Mouse (Mus musculus) stomach, postnatal 0 days (tissue): Measurements from ENCODE around the gene Prkg1. TPM values are rescaled to one million over a fixed set of nuclear protein-coding genes. Genes with fewer than 3 reads are reported as not detected.

Experiments used
- ATAC-seq: fragments of 200-750 bp; cut with Nextera tagmentation; 2 replicates; pipeline ENCODE4 v1.8.0; 2017; ENCODE audit not compliant: low FRiP score, low TSS enrichment
- DNase-seq: peaks from one replicate; pipeline ENCODE4 v3.0.0-alpha.2; 2016; ENCODE audit warnings: low spot score
- H3K27ac ChIP-seq: fragments of 300-500 bp; sonication (generic); replicated peaks from 2 replicates; pipeline ENCODE4 v1.5.1; 2014; ENCODE audit warnings: mild to moderate bottlenecking, control low read depth
- H3K27me3 ChIP-seq: fragments of 300-500 bp; sonication (generic); 2 replicates; pipeline ENCODE4 v1.6.1; 2014; ENCODE audit warnings: low read length; ENCODE audit not compliant: control insufficient read depth, insufficient read depth
- H3K36me3 ChIP-seq: fragments of 300-500 bp; sonication (generic); 2 replicates; pipeline ENCODE4 v1.6.1; 2014; ENCODE audit warnings: low read length, mixed read lengths; ENCODE audit not compliant: control insufficient read depth, insufficient read depth
- H3K4me1 ChIP-seq: fragments of 300-500 bp; sonication (generic); replicated peaks from 2 replicates; pipeline ENCODE4 v1.6.1; 2014; ENCODE audit warnings: antibody characterized with exemption; ENCODE audit not compliant: control insufficient read depth, insufficient read depth
- H3K4me2 ChIP-seq: fragments of 300-500 bp; sonication (generic); replicated peaks from 2 replicates; pipeline ENCODE4 v1.6.1; 2014; ENCODE audit warnings: low read depth, mild to moderate bottlenecking, control low read depth, moderate library complexity
- H3K4me3 ChIP-seq: fragments of 300-500 bp; sonication (generic); 2 replicates; pipeline ENCODE4 v1.5.1; 2014; ENCODE audit warnings: low read depth, low read length, control low read depth
- H3K9ac ChIP-seq: fragments of 300-500 bp; sonication (generic); 2 replicates; pipeline ENCODE4 v1.6.1; 2014; ENCODE audit warnings: mild to moderate bottlenecking, low read length, control low read depth, mixed read lengths
- H3K9me3 ChIP-seq: fragments of 300-500 bp; sonication (generic); 2 replicates; pipeline ENCODE4 v1.6.1; 2016; ENCODE audit warnings: low read length; ENCODE audit not compliant: control insufficient read depth
- CTCF ChIP-seq: IDR thresholded peaks from 2 replicates; pipeline ENCODE4 v1.5.1; 2016; ENCODE audit warnings: antibody characterized with exemption, low read depth, mild to moderate bottlenecking, moderate library complexity
- EP300 ChIP-seq: optimal IDR thresholded peaks from 2 replicates; pipeline ENCODE3; 2016; ENCODE audit warnings: antibody characterized with exemption
- WGBS: fragments of 180-500 bp; shearing (Covaris S2); extraction: QIAGEN DNeasy Blood & Tissue Kit; methylation state at CpG from one replicate; pipeline ENCODE4 v1.1.7; 2014; 5-methylcytosine and 5-hydroxymethylcytosine counted together
- polyA plus RNA-seq: library from polyadenylated mRNA; unstranded; fragments of >200 nt; fragmentation: Nextera tagmentation; extraction: Ambion mirVana; gene quantifications from 2 replicates; pipeline ENCODE4 v1.2.1, GENCODE M21; 2015

Prkg1 gene
- polyA plus RNA-seq, 1 experiment from 2014 or later = 6.4 TPM

- H3K27ac ChIP-seq = no peak overlapping the region
- no peak overlapping the region for H3K4me2 ChIP-seq
- H3K36me3 ChIP-seq = no peaks in the 10 kb centered on the region
- no peaks in the 10 kb centered on the region for H3K9me3 ChIP-seq
- no peak for ATAC-seq
- TF ChIP-seq EP300 (no peak), CTCF (no peak)
- no peaks in the 10 kb centered on the region for H3K4me1 ChIP-seq
- no peak for DNase-seq
- H3K27me3 ChIP-seq = no peaks in the 10 kb centered on the region
- 53% methylated on average over 4 of the region's 4 CpGs for WGBS
- no peak overlapping the region for H3K4me3 ChIP-seq
- no peak overlapping the region for H3K9ac ChIP-seq
Observed at GRCm38 (mm10) chr19:30861441-30861840, 903.4 kb downstream of the Prkg1 start.

DNA sequence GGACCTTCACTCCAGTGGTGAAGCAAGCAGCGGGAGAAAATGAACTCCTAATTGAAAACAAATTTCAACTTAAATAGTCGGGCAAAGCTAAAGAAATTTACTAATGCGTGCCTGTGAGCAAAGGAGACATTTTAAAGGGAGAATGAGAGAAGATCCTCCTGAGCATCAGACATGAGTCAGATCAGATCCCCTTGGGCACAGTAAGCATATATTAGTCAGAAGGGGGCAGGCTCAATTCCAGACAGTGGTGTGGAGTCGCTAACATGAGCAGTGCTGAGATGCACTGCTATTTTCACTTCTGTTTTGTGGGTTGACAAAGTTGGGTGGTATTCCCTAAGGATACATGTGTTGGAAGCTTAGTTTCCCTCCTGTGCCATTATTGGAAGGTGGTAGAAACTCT is 913.8 kb downstream of the Prkg1 start:
- Histone ChIP-seq H3K4me1 (no peaks in the 10 kb centered on the region), H3K27ac (no peak overlapping the region), H3K4me2 (no peak overlapping the region), H3K9me3 (no peaks in the 10 kb centered on the region), H3K4me3 (no peak overlapping the region), H3K36me3 (no peaks in the 10 kb centered on the region), H3K27me3 (no peaks in the 10 kb centered on the region), H3K9ac (no peak overlapping the region)
- TF ChIP-seq CTCF = no peak
- TF ChIP-seq EP300 = no peak
- ATAC-seq (no peak), DNase-seq (no peak)
- 78% methylated on average over 4 of the region's 4 CpGs for WGBS

DNA sequence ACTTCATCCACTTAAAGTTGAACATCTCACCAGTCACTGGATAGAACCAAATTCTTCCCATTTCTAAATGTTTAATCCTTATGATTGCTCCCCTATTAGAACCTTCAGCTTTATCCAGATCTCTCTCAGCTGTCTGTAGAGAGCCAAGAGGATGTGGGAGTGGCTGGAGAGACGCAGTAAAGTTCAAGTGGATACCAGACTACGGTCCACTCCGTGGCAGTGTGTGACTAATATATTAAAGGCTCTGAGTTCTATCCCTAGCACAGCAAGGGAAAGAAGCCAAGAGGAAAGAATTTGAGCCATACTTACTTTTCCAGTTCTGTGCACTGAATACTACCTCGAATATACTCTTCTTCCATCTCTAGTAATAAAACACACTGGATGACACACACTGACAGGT is 919.9 kb downstream of the Prkg1 start:
- DNase-seq = no peak
- TF ChIP-seq EP300 (no peak), CTCF (no peak)
- no peak overlapping the region for H3K27ac ChIP-seq
- no peak overlapping the region for H3K4me2 ChIP-seq
- no peaks in the 10 kb centered on the region for H3K27me3 ChIP-seq
- H3K4me1 ChIP-seq = no peaks in the 10 kb centered on the region
- ATAC-seq = no peak
- H3K36me3 ChIP-seq = no peaks in the 10 kb centered on the region
- WGBS = 35% methylated on average over 4 of the region's 4 CpGs
- no peak overlapping the region for H3K4me3 ChIP-seq
- no peak overlapping the region for H3K9ac ChIP-seq
- no peaks in the 10 kb centered on the region for H3K9me3 ChIP-seq

GRCm38 (mm10) chr19:30843637-30844036 is 921.2 kb downstream of the Prkg1 start:
- no peak overlapping the region for H3K27ac ChIP-seq
- no peak overlapping the region for H3K9ac ChIP-seq
- TF ChIP-seq CTCF = no peak
- TF ChIP-seq EP300 = no peak
- H3K27me3 ChIP-seq = no peaks in the 10 kb centered on the region
- no peaks in the 10 kb centered on the region for H3K4me1 ChIP-seq
- H3K36me3 ChIP-seq = no peaks in the 10 kb centered on the region
- H3K9me3 ChIP-seq = no peaks in the 10 kb centered on the region
- no peak for ATAC-seq
- no peak overlapping the region for H3K4me2 ChIP-seq
- no peak overlapping the region for H3K4me3 ChIP-seq
- DNase-seq = no peak
- WGBS = 76% methylated on average over 4 of the region's 4 CpGs

DNA sequence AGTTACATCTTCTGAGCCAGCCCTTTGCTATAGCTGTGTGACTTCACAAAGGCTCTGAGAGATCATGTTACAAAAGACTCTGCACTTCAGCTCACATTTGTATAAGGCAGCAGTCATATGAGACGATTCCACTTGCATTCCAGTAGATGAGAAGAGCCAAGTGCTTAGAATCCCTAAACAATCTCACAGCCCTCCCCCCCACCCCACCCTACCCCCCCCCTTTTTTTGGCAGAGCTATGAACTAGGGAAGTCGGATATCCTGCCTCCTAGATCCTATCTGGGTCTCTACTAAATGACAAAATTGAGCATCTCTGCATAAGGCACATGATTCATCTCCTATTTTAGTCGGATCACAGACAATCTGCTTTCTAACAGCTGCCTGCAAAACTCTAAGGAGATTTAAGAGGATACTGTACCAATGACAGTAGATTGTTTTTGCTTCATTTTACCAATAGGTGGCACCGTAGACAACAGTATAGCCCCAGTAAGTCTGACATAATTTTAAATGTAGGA is 921.7 kb downstream of the Prkg1 start:
- no peak for TF ChIP-seq EP300
- TF ChIP-seq CTCF = peak; percentile 79
- ATAC-seq = peak; percentile 72; the same call in 1 of the 2 replicates
- H3K27ac ChIP-seq = no peak overlapping the region

GRCm38 (mm10) chr19:30842640-30843039 is 922.2 kb downstream of the Prkg1 start:
- H3K36me3 ChIP-seq = no peaks in the 10 kb centered on the region
- no peaks in the 10 kb centered on the region for H3K4me1 ChIP-seq
- no peak overlapping the region for H3K9ac ChIP-seq
- H3K9me3 ChIP-seq = no peaks in the 10 kb centered on the region
- no peak overlapping the region for H3K27ac ChIP-seq
- DNase-seq (no peak), ATAC-seq (no peak)
- H3K4me3 ChIP-seq = no peak overlapping the region
- WGBS = 43% methylated on average over 1 of the region's 1 CpGs
- H3K4me2 ChIP-seq = no peak overlapping the region
- TF ChIP-seq EP300 = no peak
- no peak for TF ChIP-seq CTCF
- H3K27me3 ChIP-seq = no peaks in the 10 kb centered on the region

More for the DNA sequence above, 921.7 kb downstream of the Prkg1 start:
- no peaks in the 10 kb centered on the region for H3K9me3 ChIP-seq
- H3K4me2 ChIP-seq = no peak overlapping the region
- H3K27me3 ChIP-seq = no peaks in the 10 kb centered on the region
- no peaks in the 10 kb centered on the region for H3K36me3 ChIP-seq
- H3K4me1 ChIP-seq = no peaks in the 10 kb centered on the region
- no peak overlapping the region for H3K4me3 ChIP-seq
- WGBS = 6% methylated on average over 4 of the region's 4 CpGs
- H3K9ac ChIP-seq = no peak overlapping the region
- DNase-seq = no peak
